Mouse (Mus musculus): Measurements from ENCODE around the gene Pex14. TPM values are rescaled to one million over a fixed set of nuclear protein-coding genes. Genes with fewer than 3 reads are reported as not detected.

The Pex14 gene
- polyA plus RNA-seq, 1 experiment: 49.4 TPM

- 85% methylated on average over 5 of the region's 5 CpGs for WGBS
- H3K4me3 ChIP-seq (ENCODE audit: low read depth, low read length): no peak overlapping the region
Measured at GRCm38 (mm10) chr4:148943099-148943498, 156.6 kb downstream of the Pex14 start.

GRCm38 (mm10) chr4:148941321-148941720, 158.4 kb downstream of the Pex14 start:
- H3K27me3 ChIP-seq (ENCODE audit: control insufficient read depth, insufficient read depth, low read length): no peaks in the 10 kb centered on the region
- WGBS: 75% methylated on average over 11 of the region's 11 CpGs
- no peak overlapping the region for H3K27ac ChIP-seq (ENCODE audit: insufficient read depth, low read depth, low read length)
- no peak for TF ChIP-seq POLR2A (IDR thresholded peaks at IDR 0.05; ENCODE audit: low read depth, low read length)
- no peak for TF ChIP-seq CTCF (IDR thresholded peaks at IDR 0.05; ENCODE audit: extremely low read depth, insufficient read length, insufficient replicate concordance, low read depth, low read length)
- peaks cover 91% of the 10 kb centered on the region for H3K36me3 ChIP-seq (ENCODE audit: control insufficient read depth, insufficient read depth, low read length)
- H3K4me3 ChIP-seq (ENCODE audit: low read depth, low read length): no peak overlapping the region
- H3K4me1 ChIP-seq (ENCODE audit: control insufficient read depth, insufficient read depth, insufficient read length, low read length): peaks cover 5% of the 10 kb centered on the region; the same call in 1 of the 2 replicates

More at GRCm38 (mm10) chr4:148943099-148943498, 156.6 kb downstream of the Pex14 start:
- TF ChIP-seq CTCF (IDR thresholded peaks at IDR 0.05; ENCODE audit: extremely low read depth, insufficient read length, insufficient replicate concordance, low read depth, low read length) (no peak), POLR2A (IDR thresholded peaks at IDR 0.05; ENCODE audit: low read depth, low read length) (no peak)
- H3K36me3 ChIP-seq (ENCODE audit: control insufficient read depth, insufficient read depth, low read length): peaks cover 91% of the 10 kb centered on the region
- H3K4me1 ChIP-seq (ENCODE audit: control insufficient read depth, insufficient read depth, insufficient read length, low read length): peaks cover 5% of the 10 kb centered on the region; the same call in 1 of the 2 replicates
- no peaks in the 10 kb centered on the region for H3K27me3 ChIP-seq (ENCODE audit: control insufficient read depth, insufficient read depth, low read length)
- no peak overlapping the region for H3K27ac ChIP-seq (ENCODE audit: insufficient read depth, low read depth, low read length)

- TF ChIP-seq CTCF (IDR thresholded peaks at IDR 0.05; ENCODE audit: extremely low read depth, insufficient read length, insufficient replicate concordance, low read depth, low read length): no peak
- TF ChIP-seq POLR2A (IDR thresholded peaks at IDR 0.05; ENCODE audit: low read depth, low read length): no peak
- WGBS: 48% methylated on average over 25 of the region's 25 CpGs
- H3K27me3 ChIP-seq (ENCODE audit: control insufficient read depth, insufficient read depth, low read length): no peaks in the 10 kb centered on the region
- H3K4me1 ChIP-seq (ENCODE audit: control insufficient read depth, insufficient read depth, insufficient read length, low read length): peaks cover 5% of the 10 kb centered on the region; the same call in 1 of the 2 replicates
- H3K4me3 ChIP-seq (ENCODE audit: low read depth, low read length): peak overlapping the region; percentile 29
- H3K36me3 ChIP-seq (ENCODE audit: control insufficient read depth, insufficient read depth, low read length): peaks cover 91% of the 10 kb centered on the region
- no peak overlapping the region for H3K27ac ChIP-seq (ENCODE audit: insufficient read depth, low read depth, low read length)
Measured at GRCm38 (mm10) chr4:148940674-148941211, 158.9 kb downstream of the Pex14 start.

GRCm38 (mm10) chr4:148938546-148938945, 161.1 kb downstream of the Pex14 start:
- peaks cover 92% of the 10 kb centered on the region for H3K36me3 ChIP-seq (ENCODE audit: control insufficient read depth, insufficient read depth, low read length)
- no peaks in the 10 kb centered on the region for H3K27me3 ChIP-seq (ENCODE audit: control insufficient read depth, insufficient read depth, low read length)
- TF ChIP-seq POLR2A (IDR thresholded peaks at IDR 0.05; ENCODE audit: low read depth, low read length) (no peak), CTCF (IDR thresholded peaks at IDR 0.05; ENCODE audit: extremely low read depth, insufficient read length, insufficient replicate concordance, low read depth, low read length) (no peak)
- H3K27ac ChIP-seq (ENCODE audit: insufficient read depth, low read depth, low read length): no peak overlapping the region
- no peak overlapping the region for H3K4me3 ChIP-seq (ENCODE audit: low read depth, low read length)
- WGBS: 91% methylated on average over 26 of the region's 26 CpGs
- H3K4me1 ChIP-seq (ENCODE audit: control insufficient read depth, insufficient read depth, insufficient read length, low read length): peaks cover 2% of the 10 kb centered on the region; the same call in 1 of the 2 replicates

GRCm38 (mm10) chr4:148936727-148937126, 162.9 kb downstream of the Pex14 start:
- Histone ChIP-seq H3K36me3 (ENCODE audit: control insufficient read depth, insufficient read depth, low read length) (peaks cover 95% of the 10 kb centered on the region), H3K4me1 (ENCODE audit: control insufficient read depth, insufficient read depth, insufficient read length, low read length) (peaks cover 2% of the 10 kb centered on the region; the same call in 1 of the 2 replicates), H3K4me3 (ENCODE audit: low read depth, low read length) (no peak overlapping the region), H3K27me3 (ENCODE audit: control insufficient read depth, insufficient read depth, low read length) (no peaks in the 10 kb centered on the region), H3K27ac (ENCODE audit: insufficient read depth, low read depth, low read length) (no peak overlapping the region)
- WGBS: 91% methylated on average over 12 of the region's 12 CpGs
- no peak for TF ChIP-seq POLR2A (IDR thresholded peaks at IDR 0.05; ENCODE audit: low read depth, low read length)
- no peak for TF ChIP-seq CTCF (IDR thresholded peaks at IDR 0.05; ENCODE audit: extremely low read depth, insufficient read length, insufficient replicate concordance, low read depth, low read length)

GRCm38 (mm10) chr4:148936111-148936510, 163.6 kb downstream of the Pex14 start:
- TF ChIP-seq CTCF (IDR thresholded peaks at IDR 0.05; ENCODE audit: extremely low read depth, insufficient read length, insufficient replicate concordance, low read depth, low read length) (no peak), POLR2A (IDR thresholded peaks at IDR 0.05; ENCODE audit: low read depth, low read length) (no peak)
- Histone ChIP-seq H3K4me3 (ENCODE audit: low read depth, low read length) (no peak overlapping the region), H3K4me1 (ENCODE audit: control insufficient read depth, insufficient read depth, insufficient read length, low read length) (peaks cover 2% of the 10 kb centered on the region; the same call in 1 of the 2 replicates), H3K27ac (ENCODE audit: insufficient read depth, low read depth, low read length) (no peak overlapping the region), H3K27me3 (ENCODE audit: control insufficient read depth, insufficient read depth, low read length) (no peaks in the 10 kb centered on the region), H3K36me3 (ENCODE audit: control insufficient read depth, insufficient read depth, low read length) (peaks cover 94% of the 10 kb centered on the region)
- 85% methylated on average over 12 of the region's 12 CpGs for WGBS

- Histone ChIP-seq H3K36me3 (ENCODE audit: control insufficient read depth, insufficient read depth, low read length) (peaks cover 93% of the 10 kb centered on the region), H3K4me3 (ENCODE audit: low read depth, low read length) (no peak overlapping the region), H3K4me1 (ENCODE audit: control insufficient read depth, insufficient read depth, insufficient read length, low read length) (no peaks in the 10 kb centered on the region; the same call in 1 of the 2 replicates), H3K27me3 (ENCODE audit: control insufficient read depth, insufficient read depth, low read length) (no peaks in the 10 kb centered on the region), H3K27ac (ENCODE audit: insufficient read depth, low read depth, low read length) (no peak overlapping the region)
- WGBS: 75% methylated on average over 13 of the region's 13 CpGs
- TF ChIP-seq POLR2A (IDR thresholded peaks at IDR 0.05; ENCODE audit: low read depth, low read length) (no peak), CTCF (IDR thresholded peaks at IDR 0.05; ENCODE audit: extremely low read depth, insufficient read length, insufficient replicate concordance, low read depth, low read length) (no peak)
Measured at GRCm38 (mm10) chr4:148935211-148935610, 164.5 kb downstream of the Pex14 start.
